Mouse (Mus musculus) kidney, embryonic 15.5 days (tissue): ENCODE results near the gene Slc4a3. TPM values are rescaled to one million over a fixed set of nuclear protein-coding genes. Genes with fewer than 3 reads are reported as not detected.

Experiments
- polyA plus RNA-seq: library from polyadenylated mRNA; unstranded; fragments of >200 nt; fragmentation: Nextera tagmentation; extraction: Ambion mirVana; gene quantifications from 2 replicates; pipeline ENCODE4 v1.2.1, GENCODE M21; 2015

Slc4a3 gene
- polyA plus RNA-seq, 1 experiment from 2014 or later = 22.5 TPM

Other genes with a start within 250 kb of the Slc4a3 start
- 136 and 153 TPM in 2 replicates for gene Dnpep, start 228.3 kb upstream of the Slc4a3 start, polyA plus RNA-seq
- 53.5 and 53.9 TPM in 2 replicates for gene Des, start 185.9 kb upstream of the Slc4a3 start, polyA plus RNA-seq
- 45.1 and 53.9 TPM in 2 replicates for gene Speg, start 171.0 kb upstream of the Slc4a3 start, polyA plus RNA-seq
- 74.7 and 78.7 TPM in 2 replicates for gene Gmppa, start 110.3 kb upstream of the Slc4a3 start, polyA plus RNA-seq
- 1.5 and 2.1 TPM in 2 replicates for gene Asic4, start 95.8 kb upstream of the Slc4a3 start, polyA plus RNA-seq
- gene Chpf, start 67.0 kb upstream of the Slc4a3 start, polyA plus RNA-seq = 35.5 and 40.6 TPM in 2 replicates
- 0.63 and 1.2 TPM in 2 replicates for gene Tmem198, start 66.7 kb upstream of the Slc4a3 start, polyA plus RNA-seq
- 67.2 and 80.1 TPM in 2 replicates for gene Obsl1, start 39.8 kb upstream of the Slc4a3 start, polyA plus RNA-seq
- 6.0 and 11.2 TPM in 2 replicates for gene Inha, start 39.2 kb upstream of the Slc4a3 start, polyA plus RNA-seq
- gene Stk11ip, start 24.7 kb upstream of the Slc4a3 start, polyA plus RNA-seq = 25.1 and 26.5 TPM in 2 replicates